Mouse (Mus musculus) neural tube, embryonic 11.5 days (tissue): ENCODE data around the gene 1700012B09Rik. TPM values are rescaled to one million over a fixed set of nuclear protein-coding genes. Genes with fewer than 3 reads are reported as not detected.
A peak's percentile ranks its signal among the peaks of the same experiment; 100 is the strongest.

ENCODE experiments used
- ATAC-seq: fragments of 200-750 bp; cut with Nextera tagmentation; 2 replicates; pipeline ENCODE4 v1.8.0; 2017; ENCODE audit warnings: moderate number of reproducible peaks, mild to moderate bottlenecking, moderate TSS enrichment, moderate library complexity; ENCODE audit not compliant: insufficient read depth, low FRiP score, low TSS enrichment
- DNase-seq: peaks from one replicate; pipeline ENCODE4 v3.0.0-alpha.2; 2015; ENCODE audit warnings: low spot score
- H3K27ac ChIP-seq: fragments of 300-500 bp; sonication (generic); 2 replicates; pipeline ENCODE4 v1.5.1; 2014; ENCODE audit warnings: low read depth, mild to moderate bottlenecking, low read length
- H3K27me3 ChIP-seq: fragments of 300-500 bp; sonication (generic); 2 replicates; pipeline ENCODE4 v1.6.1; 2014; ENCODE audit warnings: mild to moderate bottlenecking, low read length, mixed read lengths; ENCODE audit not compliant: control insufficient read depth, insufficient read depth
- H3K36me3 ChIP-seq: fragments of 300-500 bp; sonication (generic); 2 replicates; pipeline ENCODE4 v1.6.1; 2014; ENCODE audit warnings: mild to moderate bottlenecking, low read length, moderate library complexity, mixed read lengths; ENCODE audit not compliant: control insufficient read depth, insufficient read depth
- H3K4me1 ChIP-seq: fragments of 300-500 bp; sonication (generic); 2 replicates; pipeline ENCODE4 v1.6.1; 2014; ENCODE audit warnings: low read length, mixed read lengths; ENCODE audit not compliant: control insufficient read depth, insufficient read depth
- H3K4me2 ChIP-seq: fragments of 300-500 bp; sonication (generic); 2 replicates; pipeline ENCODE4 v1.6.1; 2014; ENCODE audit warnings: low read depth, mild to moderate bottlenecking, moderate library complexity
- H3K4me3 ChIP-seq: fragments of 300-500 bp; sonication (generic); 2 replicates; pipeline ENCODE4 v1.5.1; 2014; ENCODE audit warnings: low read depth, low read length
- H3K9ac ChIP-seq: fragments of 300-500 bp; sonication (generic); 2 replicates; pipeline ENCODE4 v1.6.1; 2014; ENCODE audit warnings: mild to moderate bottlenecking, low read length
- H3K9me3 ChIP-seq: fragments of 300-500 bp; sonication (generic); 2 replicates; pipeline ENCODE4 v1.6.1; 2016; ENCODE audit warnings: low read length; ENCODE audit not compliant: control insufficient read depth
- WGBS: fragments of 180-500 bp; shearing (Covaris S2); extraction: QIAGEN DNeasy Blood & Tissue Kit; methylation state at CpG from one replicate; pipeline ENCODE4 v1.1.7; 2014; 5-methylcytosine and 5-hydroxymethylcytosine counted together
- polyA plus RNA-seq: library from polyadenylated mRNA; unstranded; fragments of >200 nt; fragmentation: Nextera tagmentation; extraction: Ambion mirVana; gene quantifications from 2 replicates; pipeline ENCODE4 v1.2.1, GENCODE M21; 2014

Gene 1700012B09Rik
- polyA plus RNA-seq, result 1.0 TPM in 1 of 2 replicates, not detected in the other

DNA sequence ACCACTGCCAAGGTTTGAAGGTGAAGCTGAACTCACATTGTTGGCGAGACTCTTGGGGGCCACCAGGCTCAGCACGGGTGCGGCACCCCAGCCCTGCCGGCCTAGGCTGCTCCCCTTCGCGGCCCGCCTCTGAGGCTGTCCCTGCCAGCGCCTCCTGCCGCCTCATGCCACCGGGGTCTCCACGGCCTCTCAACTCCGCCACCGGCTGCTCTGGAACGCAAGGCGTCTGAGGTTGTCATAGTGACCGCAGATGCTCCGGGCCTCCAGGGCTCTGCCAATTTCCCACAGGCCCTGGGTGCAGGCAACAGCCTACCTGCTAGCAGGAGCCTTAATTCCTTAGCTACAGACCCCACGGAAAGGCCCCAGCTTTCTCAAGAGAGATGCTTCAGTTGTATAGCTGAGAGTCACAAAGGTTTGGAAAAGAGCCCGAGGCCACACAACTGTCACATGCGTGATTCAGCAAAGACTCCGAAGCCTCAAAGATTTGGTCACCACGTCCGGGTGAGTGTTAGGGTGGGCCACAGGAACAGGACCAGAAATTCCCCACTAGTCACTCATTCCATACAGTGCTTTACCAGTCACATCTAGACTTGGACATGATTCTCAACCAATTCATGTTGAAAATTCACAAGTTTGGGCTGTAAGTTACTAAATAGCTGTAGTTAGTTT lies at the start of gene 1700012B09Rik:
1700012B09Rik (minus strand) TSS at position 228 of the 669 bp plus-strand sequence.
- H3K36me3 ChIP-seq, result no peaks in the 10 kb centered on the region
- no peaks in the 10 kb centered on the region for H3K9me3 ChIP-seq
- no peaks in the 10 kb centered on the region for H3K27me3 ChIP-seq
- 0 out of 2 replicates have a peak, but pooled peaks cover 5% of the 10 kb centered on the region for H3K4me1 ChIP-seq
- H3K9ac ChIP-seq, result no peak within 1 kb of the TSS
- DNase-seq, result peak; percentile 33
- H3K4me3 ChIP-seq, result no peak within 1 kb of the TSS
- no peak within 1 kb of the TSS for H3K4me2 ChIP-seq
- H3K27ac ChIP-seq, result no peak within 1 kb of the TSS
- WGBS, result 21% methylated on average over 23 of the region's 23 CpGs
- peak; percentile 50; the same call in 1 of the 2 replicates for ATAC-seq

GRCm38 (mm10) chr9:14810111-14810510 lies 39.3 kb upstream of the 1700012B09Rik start:
- Histone ChIP-seq H3K9me3 (no peaks in the 10 kb centered on the region), H3K27ac (no peak overlapping the region), H3K4me3 (no peak overlapping the region), H3K27me3 (no peaks in the 10 kb centered on the region), H3K36me3 (peaks cover 2% of the 10 kb centered on the region), H3K4me2 (no peak overlapping the region), H3K4me1 (no peaks in the 10 kb centered on the region), H3K9ac (no peak overlapping the region)
- WGBS, result 92% methylated on average over 5 of the region's 5 CpGs
- DNase-seq (no peak), ATAC-seq (no peak)

GRCm38 (mm10) chr9:14806786-14807185 lies 36.0 kb upstream of the 1700012B09Rik start:
- WGBS, result 100% methylated on average over 1 of the region's 1 CpGs
- Histone ChIP-seq H3K4me3 (no peak overlapping the region), H3K27me3 (no peaks in the 10 kb centered on the region), H3K4me1 (no peaks in the 10 kb centered on the region), H3K36me3 (peaks cover 3% of the 10 kb centered on the region), H3K4me2 (no peak overlapping the region), H3K9ac (no peak overlapping the region), H3K9me3 (no peaks in the 10 kb centered on the region), H3K27ac (no peak overlapping the region)
- no peak for DNase-seq
- no peak for ATAC-seq

GRCm38 (mm10) chr9:14805714-14806113 lies 34.9 kb upstream of the 1700012B09Rik start:
- Histone ChIP-seq H3K27ac (no peak overlapping the region), H3K4me2 (no peak overlapping the region), H3K4me3 (no peak overlapping the region), H3K9me3 (no peaks in the 10 kb centered on the region), H3K4me1 (no peaks in the 10 kb centered on the region), H3K27me3 (no peaks in the 10 kb centered on the region), H3K36me3 (peaks cover 4% of the 10 kb centered on the region), H3K9ac (no peak overlapping the region)
- DNase-seq (no peak), ATAC-seq (no peak)
- 90% methylated on average over 2 of the region's 2 CpGs for WGBS

DNA sequence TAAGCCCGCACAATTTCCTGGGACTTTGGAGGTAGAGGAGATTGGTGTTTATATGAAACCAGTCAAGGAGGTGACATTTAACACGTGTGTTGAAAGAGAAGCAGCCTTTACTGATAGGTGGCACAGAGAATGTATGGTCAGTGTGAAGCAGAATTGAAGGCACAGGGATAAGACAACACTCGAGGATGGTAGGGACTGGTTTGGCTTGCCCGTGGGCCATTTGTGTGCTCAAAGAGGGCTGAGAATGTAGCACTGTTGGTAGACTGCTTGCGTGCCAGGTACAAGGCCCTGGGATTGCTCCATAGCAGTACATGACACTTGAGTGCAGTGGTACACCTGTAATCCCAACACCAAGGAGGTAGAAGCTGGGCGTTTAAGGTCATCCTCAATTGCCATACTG lies 16.5 kb upstream of the 1700012B09Rik start:
- ATAC-seq, result no peak

DNA sequence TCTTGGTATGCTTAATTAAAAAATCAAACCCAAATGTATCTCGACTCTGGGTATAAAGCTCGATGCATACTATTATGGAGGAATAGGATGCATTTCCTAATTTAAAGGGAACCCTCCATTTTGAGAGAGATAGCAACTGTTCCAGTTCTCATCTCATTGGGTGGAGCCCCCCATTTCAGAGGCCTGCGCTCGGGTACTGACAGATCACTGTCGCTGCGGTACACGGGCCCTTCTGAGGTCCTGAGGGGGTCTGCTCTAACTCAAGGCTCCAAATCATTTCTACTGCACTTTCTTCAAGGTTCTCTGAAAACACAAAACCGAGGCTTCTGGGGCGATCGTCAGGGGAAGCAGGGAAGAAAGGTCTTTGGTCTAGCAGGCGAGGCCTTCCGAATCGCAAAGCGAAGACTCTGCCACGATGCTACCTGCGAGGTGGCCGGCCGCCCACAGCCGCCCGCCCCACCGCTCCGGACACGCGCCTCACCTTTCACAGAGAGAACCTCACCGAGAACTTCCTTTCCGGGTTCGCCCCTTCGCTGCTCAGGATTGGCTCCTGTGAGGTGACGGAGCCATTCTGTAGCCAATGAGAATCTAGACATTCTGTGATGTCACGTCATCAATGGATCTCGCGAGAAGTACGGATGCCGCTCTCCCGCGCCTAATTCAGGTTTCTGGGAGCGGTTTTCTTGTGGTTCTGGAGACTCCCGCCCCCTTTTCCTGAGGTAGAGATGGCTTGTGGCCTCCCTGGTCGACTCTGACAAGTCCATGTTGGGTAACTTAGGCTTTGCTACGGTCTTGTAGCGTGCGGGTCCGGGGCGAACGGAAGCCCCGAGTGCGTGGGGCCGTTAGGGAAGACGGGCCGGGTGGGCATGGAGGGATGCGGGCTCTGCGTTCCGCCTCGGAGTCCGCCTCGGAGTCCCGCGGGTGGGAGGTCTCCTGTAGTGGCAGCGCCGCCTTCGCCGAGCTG lies 13.5 kb upstream of the 1700012B09Rik start, which contains the start of the genes Mre11a and Ankrd49:
Mre11a (plus strand) TSS at position 616 of the 964 bp plus-strand sequence.
Ankrd49 (minus strand) TSS at position 818 of the 964 bp plus-strand sequence.
- Histone ChIP-seq H3K4me3 (peak within 1 kb of the TSS; percentile 60), H3K36me3 (peaks cover 5% of the 10 kb centered on the region; the same call in 1 of the 2 replicates), H3K9ac (peak within 1 kb of the TSS; percentile 82), H3K27ac (peak within 1 kb of the TSS; percentile 81), H3K4me2 (peak within 1 kb of the TSS; percentile 71), H3K4me1 (no peaks in the 10 kb centered on the region), H3K27me3 (no peaks in the 10 kb centered on the region), H3K9me3 (no peaks in the 10 kb centered on the region)
- under 1% methylated on average over 62 of the region's 62 CpGs for WGBS
- DNase-seq (peak; percentile 94), ATAC-seq (peak; percentile 99)

More for the DNA sequence above, 16.5 kb upstream of the 1700012B09Rik start:
- WGBS, result 95% methylated on average over 6 of the region's 6 CpGs
- no peak for DNase-seq
- no peak overlapping the region for H3K4me2 ChIP-seq
- no peaks in the 10 kb centered on the region for H3K4me1 ChIP-seq
- no peaks in the 10 kb centered on the region for H3K9me3 ChIP-seq
- H3K36me3 ChIP-seq, result peaks cover 5% of the 10 kb centered on the region; the same call in 1 of the 2 replicates
- H3K27ac ChIP-seq, result no peak overlapping the region
- no peak overlapping the region for H3K4me3 ChIP-seq
- H3K27me3 ChIP-seq, result no peaks in the 10 kb centered on the region
- no peak overlapping the region for H3K9ac ChIP-seq

DNA sequence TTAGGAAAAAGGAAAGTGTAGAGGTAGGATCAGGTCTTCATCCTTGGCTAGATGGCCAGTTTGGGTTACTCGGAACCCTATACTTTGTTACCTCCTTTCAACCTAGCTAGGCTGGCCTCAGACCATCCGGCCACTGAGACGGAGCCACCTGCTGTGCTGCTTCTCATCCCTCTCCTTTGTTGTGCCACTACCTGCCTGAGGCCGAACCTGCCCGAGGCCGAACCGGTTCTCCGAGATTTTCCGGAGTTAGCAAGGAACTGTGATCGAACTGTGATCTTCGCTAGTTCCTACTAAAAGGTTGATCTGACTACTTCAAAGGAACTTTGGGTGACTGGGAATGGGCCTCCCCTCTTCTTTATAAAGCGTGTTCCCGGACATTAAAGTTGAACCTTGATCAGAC lies 7.5 kb upstream of the 1700012B09Rik start:
- Histone ChIP-seq H3K27me3 (no peaks in the 10 kb centered on the region), H3K9me3 (no peaks in the 10 kb centered on the region), H3K4me3 (no peak overlapping the region), H3K4me2 (no peak overlapping the region), H3K36me3 (no peaks in the 10 kb centered on the region), H3K27ac (no peak overlapping the region), H3K9ac (no peak overlapping the region), H3K4me1 (no peaks in the 10 kb centered on the region)
- WGBS, result 35% methylated on average over 13 of the region's 13 CpGs
- ATAC-seq (no peak), DNase-seq (no peak)

- Histone ChIP-seq H3K4me2 (no peak overlapping the region), H3K27ac (no peak overlapping the region), H3K9me3 (no peaks in the 10 kb centered on the region), H3K4me3 (no peak overlapping the region), H3K27me3 (no peaks in the 10 kb centered on the region), H3K9ac (no peak overlapping the region), H3K36me3 (no peaks in the 10 kb centered on the region), H3K4me1 (no peaks in the 10 kb centered on the region)
- no peak for DNase-seq
- WGBS, result 55% methylated on average over 2 of the region's 2 CpGs
- ATAC-seq, result no peak
Observed at GRCm38 (mm10) chr9:14773813-14774212, 3.0 kb upstream of the 1700012B09Rik start.
